Mouse (Mus musculus) layer of hippocampus, adult 11-12 months (tissue): ENCODE results near the gene Csrp2.
A peak's percentile ranks its signal among the peaks of the same experiment; 100 is the strongest.

Experiments used
- DNase-seq: peaks from one replicate; pipeline ENCODE4 v3.0.0; 2022; ENCODE audit warnings: low spot score

Csrp2 gene

GRCm38 (mm10) chr10:110919531-110920343 is at the start of gene Csrp2:
TSS of gene Csrp2 (plus strand) at chr10:110919789.
- peak; percentile 75 for DNase-seq

GRCm38 (mm10) chr10:110874853-110875252 is 44.7 kb upstream of the Csrp2 start:
- no peak for DNase-seq

DNA sequence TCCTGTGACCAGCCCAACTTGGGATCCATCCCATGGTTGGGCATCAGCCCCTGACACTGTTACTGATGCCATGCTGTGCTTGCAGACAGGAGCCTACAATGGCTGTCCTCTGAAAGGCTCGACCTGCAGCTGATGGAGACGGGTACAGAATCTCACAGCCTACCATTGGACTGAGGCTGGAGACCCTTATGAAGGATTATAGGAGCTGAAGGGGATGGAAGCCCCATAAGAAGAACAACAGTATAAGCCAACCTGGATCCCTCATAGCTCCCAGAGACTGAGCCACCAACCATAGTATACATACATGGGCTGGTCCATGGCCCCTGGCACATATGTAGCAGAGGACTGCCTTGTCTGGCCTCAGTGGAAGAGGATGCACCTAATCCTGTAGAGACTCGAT is 42.6 kb upstream of the Csrp2 start:
- DNase-seq: no peak

GRCm38 (mm10) chr10:110877851-110878250 is 41.7 kb upstream of the Csrp2 start:
- DNase-seq: no peak

DNA sequence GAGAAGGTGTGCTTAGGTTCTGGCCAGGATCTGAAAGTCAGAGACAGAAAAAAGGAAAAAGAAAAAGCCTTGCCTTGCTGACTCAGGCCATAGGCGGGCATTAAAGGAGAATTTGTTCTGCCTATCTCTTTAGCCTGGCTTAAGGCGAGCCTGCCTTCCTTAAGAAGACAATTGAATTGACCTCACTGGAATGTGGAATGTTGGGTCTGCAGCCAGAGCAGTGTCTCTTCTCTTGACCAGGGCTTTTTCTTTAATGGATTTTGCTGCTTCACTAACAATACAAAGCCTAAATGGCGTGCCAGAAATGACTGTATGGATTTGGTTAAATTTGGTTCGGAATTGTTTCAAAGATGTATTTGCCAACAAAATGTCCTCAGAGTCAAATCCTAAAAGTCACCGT is 40.9 kb upstream of the Csrp2 start:
- DNase-seq: no peak

DNA sequence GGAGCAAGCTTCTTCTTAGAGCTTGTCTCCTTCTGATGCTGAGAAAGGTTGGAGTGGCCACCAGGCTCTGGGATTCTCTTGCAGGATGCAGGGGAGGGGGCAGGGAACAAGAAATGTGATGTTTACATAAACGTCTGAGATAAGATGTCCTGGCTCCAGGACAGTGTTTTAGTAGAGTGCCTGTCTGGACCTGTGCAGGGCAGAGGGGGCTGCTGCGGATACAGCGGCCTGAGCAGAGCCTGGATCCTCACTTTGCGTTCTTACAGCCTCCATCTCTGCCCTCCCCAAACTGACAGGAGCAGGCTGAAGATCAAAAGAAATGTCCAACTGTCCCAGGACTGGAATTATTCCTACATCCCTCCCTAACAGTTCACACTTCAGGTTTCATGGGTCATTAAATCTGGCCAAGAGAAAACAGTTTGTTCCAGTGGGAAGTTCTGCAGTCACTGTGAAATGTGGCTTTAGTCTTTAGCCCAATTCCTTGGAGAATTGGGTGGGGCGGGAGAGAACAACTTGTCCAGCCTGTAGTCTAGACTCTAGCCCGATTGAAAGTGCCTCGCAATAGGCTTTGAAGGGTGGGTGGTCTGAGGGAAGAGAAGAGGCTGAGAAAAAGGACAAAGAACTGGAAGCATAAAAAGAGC is 40.0 kb upstream of the Csrp2 start:
- no peak for DNase-seq

DNA sequence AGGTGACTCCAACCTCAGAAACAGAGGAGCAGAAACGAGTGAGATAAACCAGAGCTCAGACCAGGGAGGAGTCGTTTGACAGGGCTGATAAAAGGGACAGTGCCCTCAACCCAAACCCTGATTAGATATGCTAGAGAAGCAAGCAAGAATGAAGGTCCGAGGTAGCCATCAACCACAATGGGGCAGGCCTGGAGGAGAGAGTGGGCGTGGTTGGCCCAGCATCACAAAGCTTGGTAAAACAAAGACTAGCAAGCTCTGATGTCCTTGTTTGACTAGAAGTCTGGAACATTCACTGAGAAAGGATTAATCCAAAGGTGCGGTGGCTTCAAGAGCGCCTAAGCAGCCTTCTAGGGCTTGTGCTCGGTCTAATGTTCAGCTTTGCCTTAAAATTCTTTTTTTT is 38.2 kb upstream of the Csrp2 start:
- DNase-seq: no peak

DNA sequence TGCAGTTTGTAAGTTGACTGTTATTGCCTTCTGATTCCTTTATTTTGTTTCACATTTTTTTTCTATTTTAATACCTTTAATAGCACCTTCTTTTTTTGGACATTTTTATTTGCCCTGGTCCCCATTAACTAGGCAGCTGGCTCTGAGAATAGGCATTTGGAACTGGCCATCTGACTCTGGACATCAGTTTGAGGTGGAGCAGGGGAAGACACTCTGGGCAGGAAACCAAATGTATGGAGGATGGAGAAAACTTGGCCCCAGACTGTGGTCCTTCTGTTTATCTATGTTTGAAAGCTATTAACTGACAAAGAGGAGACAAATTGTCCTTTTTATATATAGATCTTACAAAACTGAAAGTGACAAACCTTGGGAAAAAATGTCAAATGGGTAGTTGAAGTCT is 36.9 kb upstream of the Csrp2 start:
- no peak for DNase-seq

- DNase-seq: no peak
Measured at GRCm38 (mm10) chr10:110890656-110891272, 28.8 kb upstream of the Csrp2 start.

DNA sequence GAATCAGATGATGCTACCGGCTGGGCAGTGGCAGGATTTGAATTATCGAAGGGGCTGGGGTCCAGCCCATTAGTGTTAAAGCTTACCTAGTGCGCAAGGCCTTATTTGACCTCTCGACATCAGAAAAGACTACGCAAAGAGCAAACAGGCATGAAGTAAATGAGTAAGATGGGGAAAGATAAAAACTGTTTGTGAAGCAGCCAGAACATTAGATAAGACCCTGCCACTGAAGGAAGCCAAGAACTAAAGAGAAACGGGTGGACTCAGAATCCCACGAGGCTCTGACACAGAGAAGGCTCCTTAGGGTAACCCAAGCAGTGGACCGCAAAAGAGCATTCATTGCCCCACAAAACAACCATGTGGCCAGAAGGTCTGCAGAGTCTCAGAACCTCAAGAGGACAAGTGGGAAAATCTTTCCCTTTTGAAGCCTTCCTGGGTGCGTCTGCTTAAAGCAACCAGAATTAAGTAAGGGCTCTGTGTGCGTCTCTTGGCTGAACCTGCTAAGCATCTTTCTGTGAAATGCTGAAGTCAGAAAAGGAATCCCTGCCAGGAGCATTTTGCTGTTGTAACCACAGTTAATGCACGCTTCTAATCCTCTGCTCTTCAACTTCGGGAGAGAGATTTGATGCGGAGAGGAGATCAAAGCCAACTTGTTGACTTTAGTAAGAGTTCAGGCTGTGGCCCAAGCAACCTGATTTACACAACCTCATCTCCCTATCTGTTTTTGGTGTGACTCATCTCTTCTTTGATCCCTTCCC is 19.7 kb upstream of the Csrp2 start:
- DNase-seq: no peak

- no peak for DNase-seq
Measured at GRCm38 (mm10) chr10:110903862-110904261, 15.7 kb upstream of the Csrp2 start.

DNA sequence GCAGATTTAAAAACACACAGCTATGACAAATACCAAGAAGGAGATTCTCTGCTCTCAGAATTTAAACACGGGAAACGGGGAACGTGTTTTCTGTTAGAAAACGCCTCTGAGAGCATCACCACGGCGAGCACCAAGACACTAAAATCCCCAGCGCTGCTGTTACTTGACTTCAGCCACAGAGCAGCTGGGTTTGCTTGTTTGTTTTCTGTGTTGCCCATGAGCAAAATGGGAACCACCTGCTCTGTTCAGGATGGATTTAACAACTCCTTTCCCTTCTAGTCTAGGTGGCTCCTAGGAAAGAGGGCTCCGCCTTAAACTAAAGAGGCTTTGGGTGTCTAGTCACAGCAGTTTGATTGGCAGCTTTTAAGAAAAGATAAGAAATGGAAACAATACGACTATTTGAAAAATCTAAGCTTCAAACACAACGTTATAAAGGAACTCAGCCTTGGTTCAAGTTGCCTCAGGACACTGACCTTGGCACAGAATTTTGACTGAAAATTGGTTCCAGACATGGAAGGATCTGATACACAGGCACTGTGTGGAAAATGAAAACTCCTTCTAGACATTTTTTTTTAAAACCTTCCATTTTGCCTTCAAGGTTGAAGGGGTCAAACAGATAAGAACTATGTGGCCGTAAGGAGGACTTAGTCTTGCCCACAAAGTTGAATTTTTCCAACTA is 2.8 kb upstream of the Csrp2 start:
- no peak for DNase-seq

DNA sequence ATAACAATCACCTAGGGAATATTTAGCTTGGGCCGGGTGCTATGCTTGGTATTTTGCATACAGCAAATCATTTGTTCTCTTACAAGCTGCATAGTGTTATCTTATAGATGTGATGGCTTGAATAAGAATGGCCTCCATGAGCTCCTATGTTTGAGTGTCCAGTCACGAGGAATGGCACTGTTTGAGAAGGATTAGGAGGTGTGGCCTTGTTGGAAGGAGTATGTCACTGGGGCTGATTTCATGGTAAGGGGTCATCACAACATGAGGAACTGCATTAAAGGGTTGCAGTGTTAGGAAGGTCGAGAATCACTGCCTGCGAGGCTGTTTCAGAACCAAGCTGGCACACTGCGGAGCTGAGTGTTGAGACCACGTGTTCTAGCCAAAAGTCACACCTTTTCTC is 2.1 kb upstream of the Csrp2 start:
- DNase-seq: no peak

DNA sequence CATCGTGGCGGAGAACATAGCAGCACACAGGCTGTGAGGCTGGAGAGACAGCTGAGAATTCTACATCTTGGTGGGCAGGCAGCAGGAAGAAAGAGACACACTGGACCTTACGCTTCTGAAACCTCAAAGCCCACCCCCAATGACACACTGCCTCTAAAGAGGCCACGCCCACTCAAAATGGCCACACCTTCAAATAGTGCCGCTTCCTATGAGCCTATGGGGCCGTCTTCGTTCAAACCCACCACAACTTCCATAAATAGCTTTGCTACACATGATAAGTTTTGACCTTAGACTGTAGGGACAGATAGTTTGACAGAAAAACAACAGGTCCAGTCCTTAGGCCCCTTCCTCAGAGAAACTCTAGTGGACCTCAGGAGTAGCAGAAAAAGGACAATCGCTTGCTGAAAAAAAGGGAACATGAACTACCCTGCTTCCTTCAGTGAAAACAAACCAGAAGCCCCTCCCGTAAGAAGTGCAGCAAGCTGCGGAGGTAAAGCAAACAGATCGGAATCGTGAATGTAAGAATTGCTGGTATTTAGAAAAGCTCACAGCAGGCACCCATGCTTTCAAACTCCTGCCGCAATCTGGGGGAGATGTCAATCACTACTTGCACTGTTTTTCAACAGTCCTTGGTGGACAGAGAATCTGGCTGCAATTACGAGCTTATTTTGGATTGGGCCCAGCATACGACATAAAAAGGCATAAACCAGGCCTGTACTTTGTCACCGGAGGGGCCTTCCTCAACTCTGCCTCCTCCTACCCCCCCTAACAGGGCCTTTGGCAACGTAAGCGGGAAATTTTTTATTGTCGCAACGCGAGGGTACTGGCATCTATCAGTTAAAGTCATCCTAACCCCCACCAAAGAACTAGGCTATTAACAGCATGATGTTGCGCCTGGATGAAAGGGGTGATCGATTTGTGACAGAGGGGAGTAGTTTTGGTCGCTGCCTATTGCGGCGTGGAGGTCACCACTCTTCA is 886 bp upstream of the Csrp2 start:
- no peak for DNase-seq

- no peak for DNase-seq
Measured at GRCm38 (mm10) chr10:110920368-110920950, 870 bp downstream of the Csrp2 start.

GRCm38 (mm10) chr10:110921890-110922289 is 2.3 kb downstream of the Csrp2 start:
- no peak for DNase-seq

DNA sequence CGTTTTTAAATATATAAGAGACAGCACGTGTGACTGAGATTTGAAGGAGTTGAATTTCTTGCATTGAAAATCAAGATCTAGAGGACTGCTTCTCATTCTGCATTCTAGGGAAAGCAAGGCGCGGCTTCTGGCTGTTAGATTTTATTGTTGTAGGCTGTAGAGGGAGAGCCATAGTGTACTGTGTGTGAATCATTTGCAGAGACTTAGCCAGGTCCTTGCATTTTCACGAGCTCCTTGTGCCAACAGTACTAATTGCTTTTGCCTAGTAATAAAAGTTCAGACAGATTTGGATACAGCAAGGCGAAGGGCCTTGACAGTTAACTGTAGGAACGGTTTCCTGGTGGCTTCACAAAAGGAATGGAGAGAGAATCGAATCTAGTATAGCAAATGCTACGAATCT is 3.0 kb downstream of the Csrp2 start:
- no peak for DNase-seq

DNA sequence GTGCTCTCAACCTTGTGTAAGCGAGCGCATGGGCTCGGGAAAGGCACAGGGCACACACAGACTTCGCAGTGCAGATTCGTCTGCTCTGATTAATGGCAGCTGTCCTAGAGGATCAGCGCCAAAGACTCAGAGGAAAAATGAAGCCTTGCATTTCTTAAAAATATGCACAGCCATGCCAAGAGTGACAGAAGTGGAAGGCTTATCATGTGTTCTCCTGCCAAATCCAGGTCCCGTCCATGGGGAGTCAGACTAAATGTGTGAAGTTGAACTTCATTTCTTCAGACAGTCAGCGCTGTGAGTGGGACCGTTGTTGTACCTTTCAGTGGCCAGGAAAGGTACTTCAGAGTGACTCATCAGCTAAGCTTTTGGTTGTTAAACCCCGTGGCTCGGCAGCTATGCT is 7.9 kb downstream of the Csrp2 start:
- peak; percentile 48 for DNase-seq

DNA sequence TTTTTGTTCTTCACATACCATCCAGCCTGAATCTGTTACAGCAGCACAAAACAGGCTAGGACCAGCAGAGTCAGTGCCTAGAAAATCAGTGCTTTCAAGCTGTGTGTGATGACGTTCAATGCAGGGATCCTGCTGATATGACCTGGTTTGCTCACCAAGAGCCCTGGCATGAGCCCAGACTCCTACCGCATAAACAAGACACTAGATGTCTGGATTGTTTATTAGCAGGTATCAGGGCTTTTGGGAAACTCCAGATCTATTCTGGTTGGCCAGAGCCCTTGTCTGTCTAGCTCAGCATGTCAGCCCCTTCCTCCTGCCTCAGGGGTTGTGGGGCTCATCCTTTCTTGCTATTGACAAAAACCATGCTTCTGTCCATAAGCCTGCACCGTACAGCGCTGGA is 10.2 kb downstream of the Csrp2 start:
- DNase-seq: no peak

DNA sequence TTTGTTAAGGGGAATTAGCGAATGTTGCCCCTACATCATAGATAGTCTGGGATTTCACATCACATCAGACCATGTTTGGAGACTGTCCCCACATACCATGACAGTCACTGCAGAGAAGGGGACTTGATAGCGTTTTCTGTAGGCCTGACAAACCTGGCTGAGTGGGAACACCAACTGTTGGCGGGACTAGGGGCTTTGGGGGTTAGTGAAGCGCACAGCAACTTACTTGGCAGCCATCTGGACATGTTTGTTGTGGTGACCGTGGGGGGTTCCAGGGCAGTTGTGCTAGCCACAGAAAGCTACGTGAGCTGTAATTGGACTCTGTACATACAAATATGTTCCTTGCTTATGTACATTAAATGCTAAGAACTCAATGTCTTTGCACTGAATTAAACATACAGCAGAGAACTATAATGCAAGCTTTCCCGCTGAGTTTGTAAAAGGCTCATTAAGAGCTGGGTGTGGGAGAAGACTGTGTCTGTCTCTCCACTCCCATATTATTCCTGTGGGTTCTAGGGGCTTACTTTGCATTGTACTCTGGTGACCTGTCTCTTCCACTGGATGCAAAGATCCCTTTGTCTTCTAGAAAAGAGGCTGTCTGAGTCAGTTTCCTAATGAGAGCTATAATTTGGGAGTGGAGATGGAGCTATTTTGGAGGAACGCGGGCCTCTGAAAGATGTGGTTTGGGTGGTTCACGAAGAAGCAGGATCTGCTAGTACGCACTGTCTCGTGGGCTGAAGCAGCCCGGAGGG is 11.7 kb downstream of the Csrp2 start:
- DNase-seq: no peak
